Mouse (Mus musculus) ES-E14 (cell line): ENCODE data around the gene Pla2g7. TPM values are rescaled to one million over a fixed set of nuclear protein-coding genes. Genes with fewer than 3 reads are reported as not detected.
A peak's percentile ranks its signal among the peaks of the same experiment; 100 is the strongest.

Experiments
- DNase-seq: peaks from one replicate; pipeline ENCODE4 v3.0.0-alpha.2; 2013; ENCODE audit warnings: low read depth, low spot score
- H3K27ac ChIP-seq: 2 replicates; pipeline ENCODE4 v1.5.1; 2012; ENCODE audit warnings: low read depth, mild to moderate bottlenecking, low read length, moderate library complexity, mixed read lengths; ENCODE audit not compliant: poor library complexity, insufficient read depth, severe bottlenecking
- H3K36me3 ChIP-seq: 2 replicates; pipeline ENCODE4 v1.6.1; 2012; ENCODE audit warnings: mild to moderate bottlenecking, low read length, moderate library complexity, mixed read lengths; ENCODE audit not compliant: control insufficient read depth, poor library complexity, insufficient read depth, severe bottlenecking
- H3K4me1 ChIP-seq, 2 experiments: fragments of 150-350 bp in 1 of 2; sonication (generic) in 1 of 2; 2 replicates each; pipeline ENCODE4 v1.6.1; 2012; ENCODE audit warnings: low read length in 2 of 2, mild to moderate bottlenecking in 1 of 2, mixed read lengths in 1 of 2; ENCODE audit not compliant: control insufficient read depth in 2 of 2, insufficient read depth in 2 of 2, poor library complexity in 1 of 2
- H3K4me3 ChIP-seq, 2 experiments: fragments of 150-350 bp in 1 of 2; sonication (generic) in 1 of 2; 2 replicates each; pipeline ENCODE4 v1.5.1; 2012; ENCODE audit warnings: low read length in 2 of 2, low read depth in 1 of 2, mild to moderate bottlenecking in 1 of 2, mixed read lengths in 1 of 2; ENCODE audit not compliant: insufficient read depth in 1 of 2, poor library complexity in 1 of 2, severe bottlenecking in 1 of 2
- H3K9ac ChIP-seq: 2 replicates; pipeline ENCODE4 v1.6.1; 2012; ENCODE audit warnings: low read depth, mild to moderate bottlenecking, low read length, mixed read lengths; ENCODE audit not compliant: poor library complexity, insufficient read depth, severe bottlenecking
- H3K9me3 ChIP-seq: fragments of 150-350 bp; sonication (generic); 2 replicates; pipeline ENCODE4 v1.6.1; 2012; ENCODE audit warnings: low read depth, mild to moderate bottlenecking, low read length; ENCODE audit not compliant: control insufficient read depth, insufficient read depth
- CHD2 ChIP-seq: IDR thresholded peaks from 2 replicates; pipeline ENCODE4 v1.6.1; 2014; ENCODE audit warnings: mild to moderate bottlenecking, low read depth, low read length, inconsistent platforms
- HCFC1 ChIP-seq: IDR thresholded peaks from 2 replicates; pipeline ENCODE4 v1.6.1; 2012; ENCODE audit warnings: low read length, inconsistent platforms, borderline replicate concordance; ENCODE audit not compliant: insufficient read depth
- MAFK ChIP-seq: IDR thresholded peaks from 2 replicates; pipeline ENCODE4 v1.6.1; 2014; ENCODE audit warnings: mild to moderate bottlenecking, low read depth, low read length, inconsistent platforms; ENCODE audit not compliant: insufficient read depth
- ZC3H11A ChIP-seq: IDR thresholded peaks from 2 replicates; pipeline ENCODE4 v1.6.1; 2012; ENCODE audit warnings: low read depth, mild to moderate bottlenecking, inconsistent platforms, low read length, borderline replicate concordance
- ZNF384 ChIP-seq: IDR thresholded peaks from 2 replicates; pipeline ENCODE4 v1.6.1; 2012; ENCODE audit warnings: low read depth, low read length, inconsistent platforms
- in situ Hi-C, 2 experiments: fragments of 600-800 bp; cut with MboI; formaldehyde crosslinking; loops; one replicate each; pipeline ENCODE4 v1.15.1; 2025; ENCODE audit warnings: low sequenced_read_pairs in 2 of 2, inconsistent platforms in 1 of 2; ENCODE audit not compliant: unreplicated experiment in 2 of 2
- total RNA-seq: library from RNA; depleted of rRNA; stranded (reverse); fragments of 300-350 nt; gene quantifications from 2 replicates; pipeline ENCODE4 v1.2.3, GENCODE M21; 2012; rRNA removed

Pla2g7 gene
- total RNA-seq, 1 experiment = 5.7 TPM

- Histone ChIP-seq H3K9me3 (no peaks in the 10 kb centered on the region), H3K9ac (no peak overlapping the region), H3K4me1 (peaks cover 0 to 6% of the 10 kb centered on the region in 2 experiments; a peak in 1 of 4 replicates), H3K27ac (no peak overlapping the region), H3K4me3 (no peak overlapping the region), H3K36me3 (peaks cover 5% of the 10 kb centered on the region; the same call in 1 of the 2 replicates)
- in situ Hi-C loops = no loop called here
- TF ChIP-seq HCFC1 = no peak
- TF ChIP-seq MAFK = no peak
- no peak for TF ChIP-seq ZC3H11A
- TF ChIP-seq ZNF384 = no peak
- TF ChIP-seq CHD2 = no peak
- DNase-seq = peak; percentile 63
These were observed 81.9 kb downstream of the Pla2g7 start for GRCm38 (mm10) chr17:43649641-43650436.

DNA sequence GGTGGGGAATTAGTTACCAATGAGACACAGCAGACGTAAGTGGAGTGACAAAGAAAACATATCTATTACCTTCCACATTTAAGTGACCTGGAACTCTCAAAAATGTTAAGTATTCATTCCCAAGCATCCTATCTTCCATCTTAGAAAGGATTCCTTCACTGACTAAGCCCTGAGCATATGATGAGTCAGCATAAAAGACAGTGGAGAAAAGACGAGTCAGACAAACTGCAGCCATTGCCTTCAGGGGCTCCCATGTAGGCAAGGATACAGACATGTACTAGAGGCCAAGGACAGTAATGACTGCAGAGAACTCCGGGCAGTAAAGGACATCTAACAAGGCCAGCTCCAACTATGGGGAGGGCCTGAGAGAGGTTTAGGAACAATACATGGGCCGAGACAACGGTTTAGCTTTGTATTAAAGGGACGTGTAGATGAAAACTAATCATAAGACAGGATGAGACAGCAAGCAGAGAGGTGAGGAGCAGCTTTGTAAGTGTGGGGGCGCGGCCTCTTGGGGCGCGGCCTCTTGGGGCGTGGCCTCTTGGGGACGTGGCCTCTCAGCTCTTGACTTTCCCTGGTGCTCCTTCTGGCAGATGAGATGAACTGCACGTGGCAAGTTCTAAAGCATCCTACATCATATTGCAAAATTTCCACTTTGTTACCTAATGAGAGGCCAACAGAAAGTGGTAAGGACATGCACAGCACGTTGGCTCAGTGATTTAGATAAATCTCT is 83.6 kb downstream of the Pla2g7 start:
- no peak overlapping the region for H3K27ac ChIP-seq
- in situ Hi-C loops = no loop called here
- H3K9me3 ChIP-seq = no peaks in the 10 kb centered on the region
- no peak overlapping the region for H3K9ac ChIP-seq
- TF ChIP-seq CHD2 (no peak), HCFC1 (no peak), MAFK (peak; percentile 96), ZNF384 (no peak)
- peaks cover 0 to 6% of the 10 kb centered on the region in 2 experiments; a peak in 1 of 4 replicates for H3K4me1 ChIP-seq
- H3K4me3 ChIP-seq = no peak overlapping the region
- no peak for DNase-seq
- H3K36me3 ChIP-seq = peaks cover 5% of the 10 kb centered on the region; the same call in 1 of the 2 replicates

Other genes with a start within 250 kb of the Pla2g7 start
- gene Adgrf5, start 207.6 kb upstream of the Pla2g7 start, total RNA-seq = 5.5 and 7.2 TPM in 2 replicates
- gene Mep1a, start 65.3 kb upstream of the Pla2g7 start, total RNA-seq = not detected in 2 replicates
- gene Ankrd66, start 24.5 kb upstream of the Pla2g7 start, total RNA-seq = not detected in 2 replicates
- 0.16 and 0.27 TPM in 2 replicates for gene Tdrd6, start 62.2 kb downstream of the Pla2g7 start, total RNA-seq
- gene Slc25a27, start 99.1 kb downstream of the Pla2g7 start, total RNA-seq = 5.5 and 6.7 TPM in 2 replicates
- gene Cyp39a1, start 99.3 kb downstream of the Pla2g7 start, total RNA-seq = 1.6 and 1.8 TPM in 2 replicates
- 0.40 and 0.58 TPM in 2 replicates for gene Rcan2, start 233.3 kb downstream of the Pla2g7 start, total RNA-seq